Mouse (Mus musculus) liver, adult (tissue): ENCODE measurements around the gene Macrod1.

Experiments used
- GATA4 ChIP-seq: IDR thresholded peaks from 2 replicates; pipeline ENCODE4 v1.6.1; 2014; ENCODE audit warnings: mild to moderate bottlenecking, low read length; ENCODE audit not compliant: insufficient replicate concordance

Gene Macrod1

DNA sequence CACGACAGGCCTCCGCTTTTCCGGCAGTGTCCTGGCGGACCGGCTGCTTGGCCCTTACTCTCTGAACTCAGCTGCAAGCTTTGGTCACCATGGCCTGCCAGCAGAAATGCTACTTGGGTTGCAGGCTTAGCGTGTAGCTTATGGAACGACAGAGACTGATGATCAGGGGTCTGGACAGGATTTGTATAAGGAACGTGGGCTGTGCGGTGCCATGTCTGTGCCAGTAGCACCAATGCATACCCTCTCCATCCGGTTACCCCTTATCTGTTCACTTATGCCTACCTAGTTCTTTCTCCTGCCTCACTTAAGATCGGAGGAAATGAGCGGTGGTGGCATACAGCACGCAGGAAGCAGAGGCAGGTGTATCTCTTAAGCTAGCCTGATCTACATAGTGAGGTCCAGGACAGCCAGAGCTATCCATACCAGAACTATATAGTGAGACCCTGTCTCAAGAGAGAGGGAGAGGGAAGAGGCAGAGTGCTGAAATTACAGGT is 15.9 kb upstream of the Macrod1 start:
- TF ChIP-seq GATA4: no peak

GRCm38 (mm10) chr19:7041171-7041570 is 15.4 kb upstream of the Macrod1 start:
- no peak for TF ChIP-seq GATA4

DNA sequence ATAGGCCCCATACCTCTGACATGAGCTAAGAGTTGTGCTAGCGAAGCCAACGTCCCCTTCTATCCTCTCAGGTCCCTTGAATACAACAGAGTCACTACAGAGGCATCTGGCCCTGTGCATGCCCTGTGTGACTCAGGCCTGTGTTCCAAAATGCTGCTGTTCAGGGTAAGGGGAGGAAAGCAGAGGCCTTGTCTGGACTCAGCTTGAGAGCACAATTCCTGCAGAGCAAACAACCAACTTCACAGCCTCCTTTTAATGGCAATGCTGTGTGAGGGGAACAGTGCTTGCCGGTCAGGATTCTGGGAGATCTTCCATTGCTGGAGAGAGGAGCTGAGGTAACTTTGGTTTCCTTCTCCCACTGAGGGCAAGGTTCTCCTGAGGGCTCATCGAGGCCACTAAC is 12.3 kb upstream of the Macrod1 start:
- no peak for TF ChIP-seq GATA4

DNA sequence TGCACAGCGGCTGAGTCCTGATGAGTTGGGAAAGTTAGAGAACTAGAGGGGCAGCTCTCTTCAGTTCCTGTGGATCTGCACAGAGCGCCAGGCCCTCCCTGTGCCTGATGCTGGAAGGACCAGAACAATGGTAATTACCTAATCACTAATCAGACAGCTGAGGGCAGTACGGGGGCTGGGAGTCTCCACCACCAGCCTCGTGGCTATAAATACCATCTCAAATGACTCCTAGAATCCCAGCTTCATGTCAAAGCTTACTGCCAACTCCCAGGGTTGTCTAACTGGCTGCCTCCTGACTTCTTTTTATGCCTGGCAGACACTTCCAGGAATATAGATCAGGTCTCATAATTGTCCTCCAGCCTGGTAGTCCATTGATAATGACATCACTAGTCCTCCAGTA is 11.9 kb upstream of the Macrod1 start:
- no peak for TF ChIP-seq GATA4

GRCm38 (mm10) chr19:7054772-7055171 is 1.8 kb upstream of the Macrod1 start:
- TF ChIP-seq GATA4: no peak

DNA sequence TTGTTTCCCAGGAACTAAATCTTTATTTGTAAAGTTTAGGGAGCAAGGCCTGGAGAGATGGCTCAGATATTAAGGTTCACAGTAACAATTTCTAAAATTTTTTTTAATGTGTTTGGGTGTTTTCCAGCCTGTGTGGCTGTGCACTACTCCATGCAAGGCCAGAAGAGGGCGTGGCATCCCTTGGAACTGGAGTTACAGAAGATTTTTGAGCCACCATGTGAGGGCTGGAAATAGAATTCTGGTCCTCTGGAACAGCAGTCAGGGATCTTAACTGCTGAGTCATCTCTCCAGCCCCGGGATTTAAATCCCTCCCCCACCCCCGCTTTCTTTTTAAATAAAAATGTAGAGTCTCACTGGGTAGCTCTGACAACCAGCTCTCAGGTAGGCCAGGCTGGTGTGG is 1.4 kb upstream of the Macrod1 start:
- TF ChIP-seq GATA4: no peak

GRCm38 (mm10) chr19:7057126-7057721 is 614 bp downstream of the Macrod1 start:
- no peak for TF ChIP-seq GATA4

DNA sequence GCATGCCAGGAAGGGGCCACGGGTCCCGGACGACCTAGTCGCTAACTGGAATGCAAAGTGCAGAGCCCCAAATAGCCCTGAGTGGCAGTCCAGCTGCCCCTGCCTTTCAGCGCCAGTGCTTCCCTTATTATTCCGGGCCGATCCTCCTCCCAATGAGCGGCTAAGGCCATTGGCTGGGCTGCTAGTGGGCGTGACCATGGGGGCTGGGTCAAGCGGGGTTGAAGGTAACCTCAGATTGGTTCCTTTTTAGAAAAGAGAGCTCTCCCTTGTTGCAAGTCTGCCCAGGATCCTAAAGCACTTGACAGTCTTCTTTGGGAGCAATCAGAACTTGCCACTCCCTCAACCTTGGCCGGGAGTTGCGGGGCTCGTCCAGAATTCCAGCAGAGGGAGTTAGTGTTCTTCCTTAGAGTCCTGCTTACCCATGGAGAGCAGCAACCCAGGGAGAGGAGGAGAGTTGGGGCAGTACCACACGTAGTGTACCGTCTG is 1.2 kb downstream of the Macrod1 start:
- TF ChIP-seq GATA4: no peak

- TF ChIP-seq GATA4: no peak
These were observed 1.9 kb downstream of the Macrod1 start for GRCm38 (mm10) chr19:7058541-7058940.

GRCm38 (mm10) chr19:7062110-7062509 is 5.5 kb downstream of the Macrod1 start:
- TF ChIP-seq GATA4: no peak

GRCm38 (mm10) chr19:7062916-7063315 is 6.3 kb downstream of the Macrod1 start:
- no peak for TF ChIP-seq GATA4

DNA sequence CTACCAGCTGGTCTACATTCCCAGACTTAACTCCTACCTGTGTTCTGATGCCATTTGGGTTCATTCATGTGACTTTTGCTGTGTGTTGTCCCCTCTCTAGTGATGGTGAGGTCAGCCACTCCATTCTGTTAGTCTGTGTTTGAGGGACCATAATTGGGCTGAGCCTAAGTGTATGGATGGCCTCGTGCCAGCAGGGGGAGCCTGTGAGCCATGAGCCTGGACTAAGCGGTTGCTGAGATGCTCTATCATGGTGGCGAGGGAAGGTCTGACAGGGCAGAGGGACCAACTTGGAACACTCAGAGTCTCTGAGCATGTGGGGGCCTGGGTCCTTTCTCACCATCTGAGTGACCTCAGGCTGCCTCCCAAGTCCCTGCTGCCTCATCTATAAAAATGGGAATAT is 8.0 kb downstream of the Macrod1 start:
- TF ChIP-seq GATA4: no peak

DNA sequence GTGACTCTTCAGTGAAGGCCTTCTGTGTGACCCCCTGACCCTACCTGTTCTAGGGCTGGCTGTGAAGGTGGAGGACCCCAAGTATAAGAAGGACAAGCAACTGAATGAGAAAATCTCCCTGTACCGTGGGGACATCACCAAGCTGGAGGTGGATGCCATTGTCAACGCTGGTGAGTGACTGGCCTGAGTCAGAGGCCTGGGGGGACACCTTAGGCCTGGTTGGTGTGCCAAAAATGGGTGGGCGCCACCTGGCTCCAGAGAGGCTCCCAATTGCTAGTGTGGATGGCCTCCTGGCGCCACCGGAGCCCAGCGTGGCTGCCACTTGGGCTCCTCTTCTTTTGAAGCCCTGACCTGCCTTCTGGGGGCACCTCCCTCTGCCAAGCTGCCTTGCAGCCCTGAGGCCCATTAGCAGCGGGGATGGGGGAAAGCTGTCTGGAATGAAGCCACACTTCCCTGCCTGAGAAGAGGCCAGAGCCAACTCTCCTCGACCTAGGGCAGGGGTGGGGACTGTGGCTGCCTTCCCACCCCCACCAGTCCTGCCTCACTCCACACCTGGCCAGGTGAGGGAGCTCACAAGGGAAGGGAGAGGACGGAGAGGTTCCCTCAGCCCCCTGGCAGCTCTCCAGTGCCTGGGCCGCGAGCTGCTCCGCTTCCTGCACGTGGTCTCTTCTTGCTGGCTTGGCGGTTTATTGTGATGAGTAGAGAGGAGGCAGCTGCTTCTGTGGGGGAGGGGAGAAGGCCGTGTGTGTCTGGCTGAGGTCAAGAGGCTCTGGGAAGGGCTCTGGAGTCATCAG is 9.6 kb downstream of the Macrod1 start:
- TF ChIP-seq GATA4: no peak

DNA sequence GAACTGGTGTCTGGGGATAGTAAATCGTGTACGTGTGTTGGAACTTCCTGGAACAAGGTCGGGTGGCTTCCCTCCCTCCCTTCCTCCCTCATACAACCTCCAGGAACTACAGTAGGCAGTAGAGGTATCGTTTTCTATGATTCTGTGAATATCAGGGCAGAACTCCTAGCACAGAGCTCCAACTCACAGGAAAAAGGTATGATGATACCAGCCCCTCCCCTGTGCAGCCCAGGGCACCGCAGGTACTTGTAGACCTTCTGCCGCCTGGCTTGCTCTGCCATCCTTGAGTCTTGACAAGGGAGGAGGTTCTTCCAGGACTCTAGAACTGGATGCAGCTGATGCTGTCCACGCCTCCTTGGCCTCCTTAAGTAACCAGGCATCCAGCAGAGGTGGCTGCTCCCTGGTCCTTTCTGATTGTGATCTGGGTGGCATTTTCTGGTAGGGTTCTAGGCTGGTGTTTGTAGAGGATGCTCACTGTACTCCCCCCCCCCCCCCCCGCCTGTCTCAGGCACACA is 10.3 kb downstream of the Macrod1 start:
- no peak for TF ChIP-seq GATA4

- no peak for TF ChIP-seq GATA4
These were observed 10.9 kb downstream of the Macrod1 start for GRCm38 (mm10) chr19:7067344-7068050.

GRCm38 (mm10) chr19:7068136-7068535 is 11.5 kb downstream of the Macrod1 start:
- TF ChIP-seq GATA4: no peak
